Mouse (Mus musculus) intestine, postnatal 0 days (tissue): ENCODE measurements around the gene Mvb12b. TPM values are rescaled to one million over a fixed set of nuclear protein-coding genes. Genes with fewer than 3 reads are reported as not detected.

Experiments used
- ATAC-seq: fragments of 200-750 bp; cut with Nextera tagmentation; 2 replicates; pipeline ENCODE4 v1.8.0; 2017; ENCODE audit warnings: mild to moderate bottlenecking, moderate TSS enrichment, moderate library complexity
- H3K27ac ChIP-seq: fragments of 300-500 bp; sonication (generic); 2 replicates; pipeline ENCODE4 v1.5.1; 2014; ENCODE audit warnings: mild to moderate bottlenecking, low read depth, low read length, moderate library complexity
- H3K27me3 ChIP-seq: fragments of 300-500 bp; sonication (generic); replicated peaks from 2 replicates; pipeline ENCODE4 v1.6.1; 2014; ENCODE audit warnings: low read length, mixed read lengths; ENCODE audit not compliant: control insufficient read depth, insufficient read depth
- H3K36me3 ChIP-seq: fragments of 300-500 bp; sonication (generic); 2 replicates; pipeline ENCODE4 v1.6.1; 2014; ENCODE audit warnings: mild to moderate bottlenecking, moderate library complexity; ENCODE audit not compliant: control insufficient read depth, insufficient read depth
- H3K4me1 ChIP-seq: fragments of 300-500 bp; sonication (generic); replicated peaks from 2 replicates; pipeline ENCODE4 v1.6.1; 2014; ENCODE audit warnings: antibody characterized with exemption, low read length, mixed read lengths; ENCODE audit not compliant: control insufficient read depth, insufficient read depth
- H3K4me2 ChIP-seq: fragments of 300-500 bp; sonication (generic); replicated peaks from 2 replicates; pipeline ENCODE4 v1.6.1; 2014; ENCODE audit warnings: low read depth, mild to moderate bottlenecking, moderate library complexity
- H3K4me3 ChIP-seq: fragments of 300-500 bp; sonication (generic); 2 replicates; pipeline ENCODE4 v1.5.1; 2014; ENCODE audit warnings: low read depth, low read length
- H3K9ac ChIP-seq: fragments of 300-500 bp; sonication (generic); 2 replicates; pipeline ENCODE4 v1.6.1; 2014; ENCODE audit warnings: mild to moderate bottlenecking, low read depth, low read length
- H3K9me3 ChIP-seq: fragments of 300-500 bp; sonication (generic); 2 replicates; pipeline ENCODE4 v1.6.1; 2016; ENCODE audit warnings: mixed run types; ENCODE audit not compliant: control insufficient read depth
- CTCF ChIP-seq: sonication (generic); IDR thresholded peaks from 2 replicates; pipeline ENCODE4 v1.5.1; 2016; ENCODE audit warnings: low read depth, mild to moderate bottlenecking, control low read depth, antibody characterized with exemption, moderate library complexity
- WGBS: fragments of 180-500 bp; shearing (Covaris S2); extraction: QIAGEN DNeasy Blood & Tissue Kit; methylation state at CpG from one replicate; pipeline ENCODE4 v1.1.7; 2014; 5-methylcytosine and 5-hydroxymethylcytosine counted together
- polyA plus RNA-seq: library from polyadenylated mRNA; unstranded; fragments of >200 nt; fragmentation: Nextera tagmentation; extraction: Ambion mirVana; gene quantifications from 2 replicates; pipeline ENCODE4 v1.2.1, GENCODE M21; 2015

Mvb12b gene
- polyA plus RNA-seq, 1 experiment from 2014 or later: 6.7 TPM

DNA sequence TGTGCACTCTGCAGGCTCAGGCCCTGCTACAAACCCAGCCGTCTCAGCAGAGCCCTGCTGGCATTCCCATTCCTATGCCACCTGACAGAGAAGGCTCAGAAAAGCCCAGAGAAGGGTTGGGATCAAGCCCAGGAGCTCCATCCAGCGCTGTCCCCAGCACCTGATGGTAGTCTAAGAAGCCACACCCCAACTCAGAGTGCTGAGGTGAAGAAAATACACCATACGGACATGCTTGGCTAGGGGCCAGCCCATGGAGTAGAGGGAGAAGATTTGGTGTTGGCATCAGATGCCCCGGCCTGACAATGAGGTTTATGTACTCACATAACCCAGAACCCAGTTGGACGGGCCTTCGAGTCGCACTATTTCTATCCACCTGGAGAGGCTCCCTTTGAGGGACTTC lies 137.1 kb downstream of the Mvb12b start:
- Histone ChIP-seq H3K9ac (no peak overlapping the region), H3K4me1 (no peaks in the 10 kb centered on the region), H3K9me3 (no peaks in the 10 kb centered on the region), H3K4me2 (no peak overlapping the region), H3K27ac (no peak overlapping the region), H3K4me3 (no peak overlapping the region), H3K36me3 (no peaks in the 10 kb centered on the region), H3K27me3 (no peaks in the 10 kb centered on the region)
- WGBS: 88% methylated on average over 7 of the region's 7 CpGs
- no peak for TF ChIP-seq CTCF
- no peak for ATAC-seq

DNA sequence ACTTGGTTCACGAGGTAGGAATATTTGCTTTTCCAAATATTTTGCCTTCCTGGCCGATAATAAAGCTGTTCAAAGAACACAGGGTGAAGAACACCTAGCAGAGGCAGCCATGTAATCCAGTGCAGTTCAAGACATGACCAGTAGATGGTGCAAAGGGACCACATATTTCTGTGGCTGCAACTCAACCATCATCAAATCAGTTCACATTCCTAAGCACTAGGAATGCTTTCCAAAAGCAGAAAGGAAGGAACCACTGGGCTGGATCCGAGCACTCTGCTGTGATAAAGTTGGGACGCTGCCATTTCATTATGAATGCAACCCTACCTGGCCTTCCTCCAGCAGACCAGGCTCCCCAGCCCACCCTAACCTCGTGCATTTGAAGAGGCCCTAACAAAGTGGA lies 141.3 kb downstream of the Mvb12b start:
- WGBS: 13% methylated on average over 5 of the region's 5 CpGs
- no peak overlapping the region for H3K4me3 ChIP-seq
- no peak overlapping the region for H3K4me2 ChIP-seq
- H3K9ac ChIP-seq: no peak overlapping the region
- H3K27ac ChIP-seq: no peak overlapping the region
- TF ChIP-seq CTCF: peak; percentile 95
- H3K36me3 ChIP-seq: no peaks in the 10 kb centered on the region
- H3K4me1 ChIP-seq: no peaks in the 10 kb centered on the region
- no peaks in the 10 kb centered on the region for H3K9me3 ChIP-seq
- ATAC-seq: no peak
- no peaks in the 10 kb centered on the region for H3K27me3 ChIP-seq

DNA sequence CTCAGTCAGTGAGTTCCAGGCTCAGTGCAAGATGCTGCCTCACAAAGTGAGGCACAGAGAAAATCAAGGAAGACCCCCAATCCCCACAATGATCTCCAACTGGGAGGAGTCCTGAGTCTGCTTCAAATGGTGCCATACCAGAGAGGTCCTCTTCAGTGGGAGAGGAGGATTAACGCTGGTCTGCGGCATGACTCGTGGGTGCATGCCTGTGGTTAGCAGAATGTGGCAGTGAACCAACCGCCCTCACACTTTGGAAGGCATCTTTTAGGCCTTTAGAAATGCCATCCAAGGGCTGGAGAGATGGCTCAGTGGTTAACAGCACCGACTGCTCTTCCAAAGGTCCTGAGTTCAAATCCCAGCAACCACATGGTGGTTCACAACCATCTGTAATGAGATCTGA lies 142.0 kb downstream of the Mvb12b start:
- Histone ChIP-seq H3K4me3 (no peak overlapping the region), H3K9me3 (no peaks in the 10 kb centered on the region), H3K4me1 (no peaks in the 10 kb centered on the region), H3K9ac (no peak overlapping the region), H3K27ac (no peak overlapping the region), H3K36me3 (no peaks in the 10 kb centered on the region), H3K4me2 (no peak overlapping the region), H3K27me3 (no peaks in the 10 kb centered on the region)
- no peak for TF ChIP-seq CTCF
- ATAC-seq: no peak
- WGBS: 93% methylated on average over 5 of the region's 5 CpGs

DNA sequence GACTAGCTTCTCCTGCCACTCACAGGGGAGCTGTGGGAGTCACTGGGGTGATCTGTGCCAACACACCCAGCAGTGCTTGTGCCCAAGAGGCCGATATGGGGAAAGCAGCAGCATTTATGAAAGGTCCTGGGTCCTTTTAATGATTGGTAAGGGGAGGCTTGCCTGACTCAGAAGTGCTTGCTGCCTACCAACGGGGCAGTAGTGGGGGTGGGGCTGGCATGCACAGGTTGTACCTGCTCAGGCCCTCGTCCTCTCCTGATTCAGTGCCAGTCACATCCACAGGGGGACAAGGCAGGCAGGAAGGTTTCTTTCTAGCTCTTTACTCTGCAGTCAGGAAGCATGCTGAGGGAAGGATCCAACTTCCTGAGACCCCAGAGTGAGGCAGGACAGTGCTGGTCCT lies 150.6 kb downstream of the Mvb12b start:
- TF ChIP-seq CTCF: no peak
- Histone ChIP-seq H3K9me3 (no peaks in the 10 kb centered on the region), H3K4me3 (no peak overlapping the region), H3K27me3 (no peaks in the 10 kb centered on the region), H3K4me1 (no peaks in the 10 kb centered on the region), H3K9ac (no peak overlapping the region), H3K36me3 (no peaks in the 10 kb centered on the region; the same call in 1 of the 2 replicates), H3K27ac (no peak overlapping the region), H3K4me2 (no peak overlapping the region)
- ATAC-seq: no peak
- 60% methylated on average over 3 of the region's 3 CpGs for WGBS

DNA sequence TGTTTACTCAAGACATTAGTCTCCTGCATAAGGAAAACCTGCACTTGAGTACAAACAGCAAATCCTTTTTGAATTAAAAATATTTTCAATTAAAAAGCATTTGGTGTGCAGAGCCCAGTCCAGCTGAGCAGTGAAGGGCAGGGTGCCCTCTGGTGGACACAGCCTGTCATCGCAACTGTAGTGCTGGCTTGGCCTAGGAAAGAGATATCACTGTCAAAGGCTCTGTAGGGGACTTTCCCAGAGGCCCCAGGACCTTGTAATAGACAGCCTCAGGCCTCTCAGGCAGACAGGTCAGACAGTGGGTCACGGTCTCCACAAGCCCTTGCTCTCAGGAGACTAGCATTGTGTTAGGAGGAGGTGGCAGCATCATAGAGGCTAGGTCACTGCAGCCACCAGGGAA lies 151.0 kb downstream of the Mvb12b start:
- ATAC-seq: no peak
- Histone ChIP-seq H3K27ac (no peak overlapping the region), H3K9ac (no peak overlapping the region), H3K4me2 (no peak overlapping the region), H3K4me3 (no peak overlapping the region), H3K9me3 (no peaks in the 10 kb centered on the region), H3K27me3 (no peaks in the 10 kb centered on the region), H3K4me1 (no peaks in the 10 kb centered on the region), H3K36me3 (no peaks in the 10 kb centered on the region; the same call in 1 of the 2 replicates)
- WGBS: 0% methylated on average over 2 of the region's 2 CpGs
- TF ChIP-seq CTCF: peak; percentile 89

DNA sequence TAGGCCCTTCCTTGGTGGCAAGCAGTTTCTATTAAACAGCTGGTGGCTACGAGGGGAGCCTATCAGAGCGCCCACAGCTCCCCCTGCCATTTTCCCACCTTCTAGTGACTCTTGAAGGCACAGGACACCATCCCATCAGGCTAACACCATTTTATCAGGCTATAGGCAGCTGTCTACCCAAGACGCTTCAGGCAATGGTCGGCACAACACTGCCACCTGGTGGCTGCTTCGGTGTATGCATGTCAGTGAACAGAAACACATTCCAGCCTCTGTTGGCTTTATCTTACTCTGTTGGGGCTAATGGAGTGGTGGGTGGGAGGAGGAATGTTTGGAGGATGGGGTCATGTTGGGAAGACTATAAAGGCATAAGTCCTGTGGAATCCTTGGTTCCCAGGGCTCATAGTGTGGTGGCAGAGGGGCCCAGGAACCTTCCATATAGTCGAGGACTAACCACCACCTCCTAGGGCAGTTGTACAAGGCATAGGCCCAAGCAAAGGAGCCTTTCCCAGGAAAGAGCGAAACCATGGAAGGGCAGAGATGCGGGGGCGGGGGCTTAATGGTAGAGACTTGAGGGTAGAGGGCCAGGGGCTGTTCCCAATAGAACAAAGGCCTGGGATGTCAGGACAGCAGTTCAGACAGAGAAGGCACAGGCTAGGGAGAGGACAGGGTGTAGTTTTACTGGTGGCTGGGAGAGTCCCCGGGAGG lies 152.8 kb downstream of the Mvb12b start:
- Histone ChIP-seq H3K36me3 (peaks cover 5% of the 10 kb centered on the region; the same call in 1 of the 2 replicates), H3K4me3 (no peak overlapping the region), H3K9ac (no peak overlapping the region), H3K27ac (no peak overlapping the region), H3K4me1 (no peaks in the 10 kb centered on the region), H3K4me2 (no peak overlapping the region), H3K9me3 (no peaks in the 10 kb centered on the region), H3K27me3 (no peaks in the 10 kb centered on the region)
- ATAC-seq: 0 out of 2 replicates have a peak, but pooled peaks have one; percentile 22
- peak; percentile 98 for TF ChIP-seq CTCF
- WGBS: 40% methylated on average over 10 of the region's 10 CpGs
